Mouse (Mus musculus) G1E (cell line): ENCODE data around the gene Npas3.

ENCODE experiments used
- CTCF ChIP-seq: IDR thresholded peaks from 2 replicates; pipeline ENCODE4 v1.5.1; 2012; ENCODE audit warnings: low read depth, low read length, inconsistent platforms, mixed read lengths
- TAL1 ChIP-seq: conservative IDR thresholded peaks from 2 replicates; pipeline ENCODE4 v1.6.1; 2012; ENCODE audit warnings: low read depth, low read length, inconsistent platforms, mixed read lengths

GRCm38 (mm10) chr12:53962004-53962403 lies 713.5 kb downstream of the Npas3 start:
- TF ChIP-seq CTCF (no peak), TAL1 (no peak)
